Mouse (Mus musculus): ENCODE data around the gene Smdt1.
A peak's percentile ranks its signal among the peaks of the same experiment; 100 is the strongest.
"Not testable (repeated sequence)": the region's sequence is repeated elsewhere in the genome, so short reads cannot be mapped to it uniquely, and the experiment has no call there.

Gene Smdt1

GRCm38 (mm10) chr15:82372446-82372845 lies 33.7 kb downstream of the Smdt1 start:
- no peak for DNase-seq

GRCm38 (mm10) chr15:82372991-82373390 lies 34.2 kb downstream of the Smdt1 start:
- DNase-seq = no peak

GRCm38 (mm10) chr15:82374437-82374836 lies 35.7 kb downstream of the Smdt1 start:
- DNase-seq = no peak

- DNase-seq = no peak
These were observed 37.1 kb downstream of the Smdt1 start for GRCm38 (mm10) chr15:82375855-82376254.

GRCm38 (mm10) chr15:82376393-82377138 lies 37.8 kb downstream of the Smdt1 start:
- DNase-seq = no peak

GRCm38 (mm10) chr15:82377701-82378100 lies 38.9 kb downstream of the Smdt1 start:
- DNase-seq = no peak

- no peak for DNase-seq
These were observed 39.8 kb downstream of the Smdt1 start for GRCm38 (mm10) chr15:82378261-82379180.

GRCm38 (mm10) chr15:82379511-82379870 lies 40.7 kb downstream of the Smdt1 start:
- DNase-seq = no peak

GRCm38 (mm10) chr15:82379871-82380713 lies 41.3 kb downstream of the Smdt1 start, which contains the start of gene Cyp2d22:
Gene Cyp2d22 (minus strand): TSS chr15:82380260.
- peak; percentile 71 for DNase-seq

GRCm38 (mm10) chr15:82380714-82381062 lies 41.9 kb downstream of the Smdt1 start:
- DNase-seq = no peak

GRCm38 (mm10) chr15:82382441-82382840 lies 43.7 kb downstream of the Smdt1 start:
- no peak for DNase-seq

GRCm38 (mm10) chr15:82385729-82386128 lies 47.0 kb downstream of the Smdt1 start:
- no peak for DNase-seq

- DNase-seq = not testable (repeated sequence)
These were observed 51.2 kb downstream of the Smdt1 start for GRCm38 (mm10) chr15:82389916-82390315.

GRCm38 (mm10) chr15:82393922-82394321 lies 55.2 kb downstream of the Smdt1 start, which contains the start of gene Cyp2d11:
Gene Cyp2d11 (minus strand): TSS chr15:82394022.
- DNase-seq = not testable (repeated sequence)

GRCm38 (mm10) chr15:82395955-82396354 lies 57.2 kb downstream of the Smdt1 start:
- not testable (repeated sequence) for DNase-seq

Measured in cerebellum, adult 9-10 months (tissue).